Mouse (Mus musculus): ENCODE results near the gene Fxyd7. TPM values are rescaled to one million over a fixed set of nuclear protein-coding genes. Genes with fewer than 3 reads are reported as not detected.

The Fxyd7 gene
- polyA plus RNA-seq, 1 experiment from 2014 or later: 79.5 TPM

DNA sequence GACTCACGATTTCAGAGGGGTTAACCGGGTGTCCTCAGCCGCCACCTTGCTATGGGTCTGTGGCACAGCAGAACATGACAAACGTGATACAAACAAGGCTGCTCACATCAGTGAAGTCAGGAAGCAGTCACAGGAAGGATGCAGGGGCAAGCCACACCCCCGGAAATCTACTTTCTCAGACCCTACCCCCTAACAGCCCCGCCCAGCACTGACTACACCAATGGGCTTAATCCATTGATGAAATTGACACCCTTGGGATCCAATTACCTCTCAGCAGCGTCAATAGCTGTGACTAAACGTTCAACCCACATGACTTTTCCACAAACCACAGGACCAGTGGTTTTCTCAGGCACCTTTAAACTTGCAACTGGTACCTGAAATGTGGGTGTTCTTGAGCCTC lies 22.7 kb downstream of the Fxyd7 start:
- no peaks in the 10 kb centered on the region for H3K27me3 ChIP-seq (replicated peaks)
- no peak for ATAC-seq (ENCODE audit: low FRiP score, low read depth)
- H3K4me1 ChIP-seq: no peaks in the 10 kb centered on the region
- H3K4me2 ChIP-seq (replicated peaks): no peak overlapping the region
- H3K9ac ChIP-seq: no peak overlapping the region
- H3K36me3 ChIP-seq: no peaks in the 10 kb centered on the region
- H3K27ac ChIP-seq: no peak overlapping the region
- WGBS: 75% methylated on average over 8 of the region's 8 CpGs
- H3K9me3 ChIP-seq: no peaks in the 10 kb centered on the region; the same call in 1 of the 2 replicates
- H3K4me3 ChIP-seq: no peak overlapping the region

DNA sequence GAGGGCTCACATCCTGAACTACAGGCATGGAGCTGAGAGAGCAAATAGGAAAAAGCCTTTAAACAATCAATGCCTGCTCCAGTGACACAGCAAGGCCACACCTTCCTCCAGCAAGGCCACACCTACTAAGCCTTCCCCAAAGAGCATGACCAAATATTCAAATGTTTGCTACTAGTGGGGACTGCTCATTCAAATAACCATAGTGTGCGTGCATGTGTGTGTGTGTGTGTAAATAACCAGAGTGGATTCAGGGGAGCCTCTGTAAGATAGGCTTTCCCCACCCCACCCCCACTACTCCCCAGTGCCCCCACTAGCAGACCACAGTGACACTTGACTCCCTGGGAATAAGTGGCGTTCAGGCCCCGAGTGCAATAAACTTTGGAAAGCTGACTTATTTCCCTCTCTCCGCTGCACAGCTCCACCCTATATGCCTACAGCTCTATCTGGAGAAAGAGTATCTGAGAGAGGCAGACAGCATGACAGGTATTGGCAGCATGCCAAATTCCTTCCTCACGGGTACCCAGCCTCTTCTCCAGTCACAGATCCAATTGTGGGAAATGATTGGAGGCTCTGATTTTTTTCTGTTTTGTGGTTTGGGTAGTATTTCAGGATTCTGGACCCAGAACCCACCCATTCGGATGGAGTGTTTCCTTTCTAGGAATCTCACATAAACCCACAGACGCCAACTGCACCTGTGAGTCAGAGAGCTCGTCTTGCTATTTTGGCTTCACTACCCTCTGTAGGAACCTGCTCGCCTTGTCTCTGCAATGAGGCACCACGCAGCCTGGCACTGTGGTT lies 34.0 kb downstream of the Fxyd7 start:
- no peak for ATAC-seq (ENCODE audit: low FRiP score, low read depth)
- WGBS: 54% methylated on average over 10 of the region's 10 CpGs
- Histone ChIP-seq H3K9me3 (no peaks in the 10 kb centered on the region), H3K4me3 (no peak overlapping the region), H3K36me3 (no peaks in the 10 kb centered on the region), H3K4me2 (replicated peaks) (no peak overlapping the region), H3K27ac (no peak overlapping the region), H3K27me3 (replicated peaks) (no peaks in the 10 kb centered on the region), H3K4me1 (no peaks in the 10 kb centered on the region), H3K9ac (no peak overlapping the region)

DNA sequence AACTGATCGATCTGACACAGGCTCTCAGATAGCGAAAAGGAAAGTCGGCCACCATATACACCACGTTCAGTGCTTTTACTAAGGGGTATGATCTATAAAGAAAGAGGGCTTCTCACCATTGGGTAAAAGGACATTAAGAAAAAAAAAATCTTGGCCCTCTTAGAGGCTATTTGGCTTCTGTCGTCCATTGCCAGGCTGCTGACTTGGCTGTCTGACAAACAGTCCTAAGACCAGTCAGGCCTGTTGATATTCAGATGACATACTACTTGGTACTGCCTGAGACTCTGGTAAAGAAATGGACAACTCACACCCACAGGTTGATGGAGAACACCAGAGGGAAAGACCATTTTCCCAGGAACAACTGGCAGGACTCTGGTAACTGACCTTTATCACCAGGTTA lies 38.3 kb downstream of the Fxyd7 start:
- 83% methylated on average over 5 of the region's 5 CpGs for WGBS
- Histone ChIP-seq H3K4me3 (no peak overlapping the region), H3K4me2 (replicated peaks) (no peak overlapping the region), H3K27ac (no peak overlapping the region), H3K36me3 (no peaks in the 10 kb centered on the region), H3K9ac (no peak overlapping the region), H3K27me3 (replicated peaks) (no peaks in the 10 kb centered on the region), H3K4me1 (no peaks in the 10 kb centered on the region), H3K9me3 (no peaks in the 10 kb centered on the region)
- ATAC-seq (ENCODE audit: low FRiP score, low read depth): no peak

DNA sequence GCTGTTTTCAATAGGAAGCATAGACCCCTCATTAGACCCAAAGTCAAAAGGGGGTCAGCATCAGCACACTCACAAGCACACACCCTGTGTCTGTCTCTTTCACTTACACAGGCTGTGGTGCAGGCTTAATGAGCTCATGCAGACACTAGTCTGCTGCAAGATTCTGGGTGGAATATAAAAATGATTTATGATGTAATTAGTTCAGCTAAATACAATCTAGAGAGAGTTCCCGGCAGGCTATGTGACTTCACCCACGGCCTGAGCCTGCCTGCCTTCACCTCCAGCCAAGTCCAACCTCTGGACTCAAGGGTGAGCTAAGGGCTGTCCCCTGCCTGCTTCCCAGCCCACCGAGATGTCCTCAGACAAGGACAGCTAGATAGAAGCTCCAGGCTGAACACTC lies 42.4 kb downstream of the Fxyd7 start:
- WGBS: 40% methylated on average over 3 of the region's 3 CpGs
- Histone ChIP-seq H3K9me3 (no peaks in the 10 kb centered on the region), H3K4me3 (no peak overlapping the region), H3K4me1 (no peaks in the 10 kb centered on the region), H3K9ac (no peak overlapping the region), H3K27me3 (replicated peaks) (no peaks in the 10 kb centered on the region), H3K36me3 (no peaks in the 10 kb centered on the region), H3K4me2 (replicated peaks) (no peak overlapping the region), H3K27ac (no peak overlapping the region)
- ATAC-seq (ENCODE audit: low FRiP score, low read depth): no peak

DNA sequence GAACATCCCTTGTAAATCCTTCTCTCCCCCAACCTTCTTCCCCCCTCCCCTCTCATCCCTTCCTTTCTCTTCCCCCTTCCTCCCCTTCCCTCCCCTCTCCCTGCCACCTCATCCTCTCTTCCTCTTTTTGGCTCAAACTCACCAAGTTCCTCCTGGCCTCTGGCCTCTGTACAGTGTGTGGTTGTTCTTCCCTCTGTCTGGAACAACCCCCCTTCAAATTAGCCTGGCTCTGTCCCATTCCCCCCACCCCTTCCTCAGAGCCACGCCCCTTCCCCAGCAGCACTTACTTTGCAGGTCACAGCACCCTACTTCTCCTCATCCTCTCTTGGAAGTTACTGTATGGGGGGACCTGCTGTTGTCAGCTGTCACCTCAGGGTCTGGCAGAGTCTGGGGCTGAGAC lies 43.1 kb downstream of the Fxyd7 start:
- 47% methylated on average over 1 of the region's 1 CpGs for WGBS
- no peaks in the 10 kb centered on the region for H3K36me3 ChIP-seq
- no peak overlapping the region for H3K9ac ChIP-seq
- H3K27ac ChIP-seq: no peak overlapping the region
- no peak overlapping the region for H3K4me3 ChIP-seq
- no peaks in the 10 kb centered on the region for H3K9me3 ChIP-seq
- H3K4me2 ChIP-seq (replicated peaks): no peak overlapping the region
- no peaks in the 10 kb centered on the region for H3K27me3 ChIP-seq (replicated peaks)
- no peaks in the 10 kb centered on the region for H3K4me1 ChIP-seq
- no peak for ATAC-seq (ENCODE audit: low FRiP score, low read depth)

DNA sequence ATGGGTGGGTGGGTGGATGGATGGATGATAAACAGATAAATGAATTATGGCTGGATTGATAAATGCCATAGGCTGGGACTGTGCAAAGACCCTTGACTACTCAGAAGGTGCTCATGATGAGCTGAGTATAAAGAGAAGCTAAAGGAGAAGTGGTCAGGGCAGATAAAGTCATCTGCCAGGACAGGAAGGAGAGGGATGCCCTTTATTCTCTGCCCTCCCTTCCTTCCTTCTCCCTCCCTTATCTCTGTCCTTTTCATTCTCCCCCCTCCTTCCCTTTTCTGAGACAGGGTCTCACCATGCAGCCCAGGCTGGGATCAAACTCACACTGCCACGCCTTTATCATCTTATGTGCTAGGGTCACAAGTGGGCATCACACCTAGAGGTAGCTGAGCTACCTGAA lies 43.5 kb downstream of the Fxyd7 start:
- Histone ChIP-seq H3K27ac (no peak overlapping the region), H3K4me2 (replicated peaks) (no peak overlapping the region), H3K4me3 (no peak overlapping the region), H3K4me1 (no peaks in the 10 kb centered on the region), H3K9me3 (no peaks in the 10 kb centered on the region), H3K9ac (no peak overlapping the region), H3K36me3 (no peaks in the 10 kb centered on the region), H3K27me3 (replicated peaks) (no peaks in the 10 kb centered on the region)
- 83% methylated on average over 1 of the region's 1 CpGs for WGBS
- no peak for ATAC-seq (ENCODE audit: low FRiP score, low read depth)

DNA sequence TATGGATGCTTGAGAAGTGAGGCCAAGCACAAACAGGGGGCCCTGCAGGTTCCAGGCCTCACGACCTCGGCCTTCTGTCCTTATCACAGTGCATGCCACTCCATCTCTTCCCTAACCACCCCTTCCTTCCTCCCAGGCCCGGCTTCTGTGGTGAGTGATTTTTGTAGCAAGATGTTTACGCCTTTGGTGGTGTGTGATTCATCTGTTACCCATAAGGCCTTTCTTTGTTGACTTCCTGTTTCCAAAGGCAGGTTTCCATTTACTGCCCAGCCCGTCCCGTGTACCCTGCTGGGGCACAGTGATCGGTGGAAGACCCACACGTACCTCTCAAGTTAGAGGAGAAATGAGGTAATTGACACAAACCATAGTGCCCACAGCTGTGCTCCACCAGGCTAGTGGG lies 48.6 kb downstream of the Fxyd7 start:
- Histone ChIP-seq H3K27ac (no peak overlapping the region), H3K9ac (no peak overlapping the region), H3K4me2 (replicated peaks) (no peak overlapping the region), H3K4me3 (no peak overlapping the region), H3K36me3 (no peaks in the 10 kb centered on the region), H3K9me3 (no peaks in the 10 kb centered on the region), H3K27me3 (replicated peaks) (no peaks in the 10 kb centered on the region), H3K4me1 (0 out of 2 replicates have a peak, but pooled peaks cover 5% of the 10 kb centered on the region)
- ATAC-seq (ENCODE audit: low FRiP score, low read depth): no peak
- WGBS: 84% methylated on average over 8 of the region's 8 CpGs

DNA sequence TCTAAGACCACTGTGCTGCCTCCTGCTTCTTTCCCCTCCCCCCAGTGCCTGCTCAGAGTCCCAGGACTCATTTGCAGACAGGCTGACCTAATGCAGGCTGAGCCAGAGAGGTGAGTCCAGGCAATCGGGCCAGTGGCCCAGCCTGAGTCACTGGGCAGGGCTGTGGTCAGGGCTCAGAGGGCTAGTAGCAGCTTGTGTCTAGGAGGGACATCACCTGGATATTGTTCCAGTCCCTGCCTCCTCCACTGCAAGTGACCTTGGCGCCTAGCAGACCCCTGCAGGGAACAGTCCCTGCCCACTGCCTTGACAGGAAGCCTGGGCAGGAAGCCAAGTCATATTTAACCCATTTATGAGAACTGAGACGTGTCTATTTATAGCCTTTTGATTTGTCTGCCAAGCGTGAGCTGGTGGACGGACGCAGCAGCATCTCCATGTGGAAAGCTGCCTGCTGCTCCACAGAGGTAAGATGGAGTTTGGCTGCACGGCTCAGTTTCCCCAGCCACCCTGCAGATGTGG lies 50.7 kb downstream of the Fxyd7 start:
- Histone ChIP-seq H3K27ac (no peak overlapping the region), H3K9ac (no peak overlapping the region), H3K27me3 (replicated peaks) (no peaks in the 10 kb centered on the region), H3K4me2 (replicated peaks) (no peak overlapping the region), H3K4me1 (0 out of 2 replicates have a peak, but pooled peaks cover 5% of the 10 kb centered on the region), H3K9me3 (0 out of 2 replicates have a peak, but pooled peaks cover 4% of the 10 kb centered on the region), H3K36me3 (no peaks in the 10 kb centered on the region), H3K4me3 (no peak overlapping the region)
- no peak for ATAC-seq (ENCODE audit: low FRiP score, low read depth)
- WGBS: 57% methylated on average over 7 of the region's 7 CpGs

DNA sequence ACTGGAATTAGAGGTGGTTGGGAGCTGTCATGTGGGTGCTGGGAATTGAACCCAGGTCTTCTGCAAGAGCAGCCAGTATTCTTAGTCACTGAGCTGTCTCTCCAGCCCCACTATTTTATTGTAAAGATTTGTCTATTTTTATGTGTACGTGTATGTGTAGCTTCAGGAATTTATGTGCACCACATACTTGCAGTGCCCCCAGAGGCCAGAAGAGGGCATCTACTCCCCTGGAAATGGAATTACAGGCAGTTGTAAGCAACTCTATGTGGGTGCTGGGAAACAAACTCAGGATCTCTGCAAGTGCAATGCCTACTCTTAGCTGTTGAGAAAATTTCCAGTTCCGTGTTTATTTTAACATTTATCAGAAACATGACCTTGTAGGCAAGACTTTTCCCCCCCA lies 54.8 kb downstream of the Fxyd7 start:
- Histone ChIP-seq H3K27me3 (replicated peaks) (no peaks in the 10 kb centered on the region), H3K4me1 (0 out of 2 replicates have a peak, but pooled peaks cover 5% of the 10 kb centered on the region), H3K36me3 (no peaks in the 10 kb centered on the region), H3K4me3 (no peak overlapping the region), H3K9ac (no peak overlapping the region), H3K9me3 (0 out of 2 replicates have a peak, but pooled peaks cover 4% of the 10 kb centered on the region), H3K4me2 (replicated peaks) (no peak overlapping the region), H3K27ac (no peak overlapping the region)
- no peak for ATAC-seq (ENCODE audit: low FRiP score, low read depth)
- WGBS: 87% methylated on average over 2 of the region's 2 CpGs

DNA sequence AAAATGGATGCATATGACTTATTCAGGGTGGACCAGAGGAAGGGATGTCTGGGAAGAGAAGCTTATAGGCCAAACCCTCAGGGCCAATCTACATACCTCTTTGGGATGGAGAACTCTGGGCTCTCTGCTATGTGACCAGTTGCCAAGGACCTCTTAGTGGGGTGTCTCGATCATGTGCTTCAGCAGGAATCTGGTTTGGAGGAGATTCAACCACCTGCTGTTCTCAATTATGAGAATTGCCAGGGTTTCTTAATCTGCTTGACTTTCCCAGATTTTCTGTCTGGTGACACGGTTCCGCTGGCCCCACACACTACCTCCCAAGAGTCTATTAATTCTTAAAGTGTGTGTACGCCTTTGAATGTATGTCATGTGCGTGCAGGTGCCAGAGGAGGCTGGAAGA lies 57.3 kb downstream of the Fxyd7 start:
- whole genome bisulfite sequencing: 89% methylated on average over 5 of the region's 5 CpGs
- H3K4me1 ChIP-seq: no peaks in the 10 kb centered on the region
- ATAC-seq (ENCODE audit: low FRiP score, low read depth): no peak

More for the DNA sequence above, 57.3 kb downstream of the Fxyd7 start:
- no peak overlapping the region for H3K4me2 ChIP-seq (replicated peaks)
- H3K9ac ChIP-seq: no peak overlapping the region
- no peaks in the 10 kb centered on the region for H3K36me3 ChIP-seq
- H3K9me3 ChIP-seq: 0 out of 2 replicates have a peak, but pooled peaks cover 4% of the 10 kb centered on the region
- no peak overlapping the region for H3K27ac ChIP-seq
- H3K27me3 ChIP-seq (replicated peaks): no peaks in the 10 kb centered on the region
- H3K4me3 ChIP-seq: no peak overlapping the region

Measured in neural tube, embryonic 12.5 days (tissue).